ENCODE assay signal across 8 mouse cellular contexts in genomic region chr12:91779004-91779365, GRCm38 (mm10). TPM values are rescaled to one million over a fixed set of nuclear protein-coding genes. Genes with fewer than 3 reads are reported as not detected.
DNase-seq lines count a peak whose midpoint lies in the region; ATAC-seq and TF ChIP-seq lines count a peak whose summit lies in the region.

No protein-coding gene starts in this region.

- intact Hi-C loops in heart, postnatal 14 days (cut with DNase I): no loop called here

- H3K4me3 ChIP-seq in ES-E14 (ENCODE audit: insufficient read depth in 1 of 2, low read depth in 1 of 2, low read length in 2 of 2, poor library complexity in 1 of 2, severe bottlenecking in 1 of 2): peak overlapping the region; percentile 81 to 92
- peak overlapping the region; percentile 91 for H3K4me3 ChIP-seq in forebrain, embryonic 15.5 days
- peak overlapping the region; percentile 72 for H3K4me3 ChIP-seq in liver, postnatal 0 days (ENCODE audit: low read depth, low read length)
- H3K4me3 ChIP-seq in neural tube, embryonic 14.5 days (ENCODE audit: low read depth, low read length): peak overlapping the region; percentile 70

- DNase-seq in ES-E14 (ENCODE audit: low read depth, low spot score): peak; percentile 87
- peak; percentile 39 to 55 for DNase-seq in cerebellum, adult 18-20 months
- DNase-seq in heart, postnatal 14 days: peak; percentile 77 to 79
- DNase-seq in kidney, postnatal 4 days: peak; percentile 86 to 91
- DNase-seq in liver, postnatal 0 days: peak; percentile 81
- DNase-seq in telencephalon, adult 2 months (ENCODE audit: low read depth, low spot score): peak; percentile 41

- H3K4me1 ChIP-seq in ES-E14 (ENCODE audit: control insufficient read depth in 2 of 2, insufficient read depth in 2 of 2, low read length in 2 of 2, poor library complexity in 1 of 2): no peaks in the 10 kb centered on the region
- peaks cover 23% of the 10 kb centered on the region for H3K4me1 ChIP-seq in forebrain, embryonic 15.5 days
- peaks cover 19% of the 10 kb centered on the region for H3K4me1 ChIP-seq in liver, postnatal 0 days (ENCODE audit: insufficient read depth)
- H3K4me1 ChIP-seq in neural tube, embryonic 14.5 days (ENCODE audit: control insufficient read depth, insufficient read depth, low read length): peaks cover 6% of the 10 kb centered on the region; the same call in 1 of the 2 replicates

- WGBS in forebrain, embryonic 15.5 days: 1% methylated on average over 35 of the region's 35 CpGs
- WGBS in liver, postnatal 0 days (ENCODE audit: insufficient replicate concordance): 2% methylated on average over 35 of the region's 35 CpGs
- WGBS in neural tube, embryonic 14.5 days: 1% methylated on average over 35 of the region's 35 CpGs

- TF ChIP-seq EP300 in liver, postnatal 0 days (IDR thresholded peaks at IDR 0.05; ENCODE audit: low read depth): no peak

- TF ChIP-seq CTCF in liver, postnatal 0 days (IDR thresholded peaks at IDR 0.05; ENCODE audit: low read depth): no peak

- H3K4me2 ChIP-seq in forebrain, embryonic 15.5 days (replicated peaks): peak overlapping the region; percentile 99
- peak overlapping the region; percentile 88 for H3K4me2 ChIP-seq in liver, postnatal 0 days (ENCODE audit: low read depth, low read length)
- H3K4me2 ChIP-seq in neural tube, embryonic 14.5 days (ENCODE audit: low read depth, low read length): peak overlapping the region; percentile 91

- no peak overlapping the region for H3K27ac ChIP-seq in ES-E14 (ENCODE audit: insufficient read depth, low read depth, low read length, poor library complexity, severe bottlenecking)
- peak overlapping the region; percentile 62 for H3K27ac ChIP-seq in forebrain, embryonic 15.5 days (replicated peaks)
- H3K27ac ChIP-seq in liver, postnatal 0 days (ENCODE audit: low read depth): peak overlapping the region; percentile 44; the same call in 1 of the 2 replicates
- no peak overlapping the region for H3K27ac ChIP-seq in neural tube, embryonic 14.5 days (ENCODE audit: low read depth, low read length)

- H3K9me3 ChIP-seq in ES-E14 (ENCODE audit: control insufficient read depth, insufficient read depth, low read depth, low read length): no peaks in the 10 kb centered on the region
- no peaks in the 10 kb centered on the region for H3K9me3 ChIP-seq in forebrain, embryonic 15.5 days
- no peaks in the 10 kb centered on the region for H3K9me3 ChIP-seq in liver, postnatal 0 days (ENCODE audit: low read length)
- no peaks in the 10 kb centered on the region for H3K9me3 ChIP-seq in neural tube, embryonic 14.5 days (ENCODE audit: control insufficient read depth, low read length)

- ATAC-seq in forebrain, embryonic 15.5 days (replicated peaks): peak; percentile 96
- ATAC-seq in liver, postnatal 0 days: peak; percentile 92
- peak; percentile 97 for ATAC-seq in neural tube, embryonic 14.5 days (ENCODE audit: low read depth)

- in situ Hi-C loops in ES-E14 (cut with MboI; ENCODE audit: low sequenced_read_pairs in 2 of 2, unreplicated experiment in 2 of 2): loop anchor here (25.0 kb wide), 2 partner anchors 142 to 367 kb away; no protein-coding TSS in a partner anchor

- peak overlapping the region; percentile 87 for H3K9ac ChIP-seq in ES-E14 (ENCODE audit: insufficient read depth, low read depth, low read length, poor library complexity, severe bottlenecking)
- H3K9ac ChIP-seq in forebrain, embryonic 15.5 days (replicated peaks): peak overlapping the region; percentile 62
- H3K9ac ChIP-seq in liver, postnatal 0 days (replicated peaks): peak overlapping the region; percentile 75
- peak overlapping the region; percentile 68 for H3K9ac ChIP-seq in neural tube, embryonic 14.5 days (replicated peaks; ENCODE audit: low read depth, low read length)

- no peaks in the 10 kb centered on the region for H3K27me3 ChIP-seq in forebrain, embryonic 15.5 days
- peaks cover 7% of the 10 kb centered on the region for H3K27me3 ChIP-seq in liver, postnatal 0 days (ENCODE audit: insufficient read depth, low read length)
- no peaks in the 10 kb centered on the region; the same call in 1 of the 2 replicates for H3K27me3 ChIP-seq in neural tube, embryonic 14.5 days (ENCODE audit: control insufficient read depth, insufficient read depth, low read length)

- no peaks in the 10 kb centered on the region for H3K36me3 ChIP-seq in ES-E14 (ENCODE audit: control insufficient read depth, insufficient read depth, low read length, poor library complexity, severe bottlenecking)
- H3K36me3 ChIP-seq in forebrain, embryonic 15.5 days: no peaks in the 10 kb centered on the region
- no peaks in the 10 kb centered on the region for H3K36me3 ChIP-seq in liver, postnatal 0 days (replicated peaks; ENCODE audit: insufficient read depth, low read length)
- H3K36me3 ChIP-seq in neural tube, embryonic 14.5 days (ENCODE audit: control insufficient read depth, insufficient read depth, low read length): no peaks in the 10 kb centered on the region

TF ChIP-seq in ES-E14, 5 proteins besides CTCF, POLR2A, EP300 and RAD21:
- no peak for TF ChIP-seq CHD2 (IDR thresholded peaks at IDR 0.05; ENCODE audit: low read depth, low read length)
- TF ChIP-seq ZNF384 (IDR thresholded peaks at IDR 0.05; ENCODE audit: low read depth, low read length): no peak
- no peak for TF ChIP-seq MAFK (IDR thresholded peaks at IDR 0.05; ENCODE audit: insufficient read depth, low read depth, low read length)
- TF ChIP-seq ZC3H11A (IDR thresholded peaks at IDR 0.05; ENCODE audit: borderline replicate concordance, low read depth, low read length): no peak
- no peak for TF ChIP-seq HCFC1 (IDR thresholded peaks at IDR 0.05; ENCODE audit: borderline replicate concordance, insufficient read depth, low read length)
TF ChIP-seq in ES-E14: peak in this region for 0.

RNA-seq across cellular contexts. Expression of gene Ston2, which starts 9.2 kb away (rescaled TPM):
- total RNA-seq in ES-E14 (2012; rRNA removed): 11.7 and 18.0 TPM in 2 replicates
- polyA plus RNA-seq in forebrain, embryonic 15.5 days (2015; fragmentation: Nextera tagmentation; extraction: Ambion mirVana): 6.2 and 7.5 TPM in 2 replicates
- total RNA-seq in heart, postnatal 14 days (2021): 1 to 10 TPM; 5.2 to 5.8 TPM
- polyA plus RNA-seq in liver, postnatal 0 days (2015; fragmentation: Nextera tagmentation; extraction: Ambion mirVana): 5.5 and 5.6 TPM in 2 replicates
- polyA plus RNA-seq in neural tube, embryonic 14.5 days (2014; fragmentation: Nextera tagmentation; extraction: Ambion mirVana): 7.2 and 11.6 TPM in 2 replicates

Comparison
In these comparisons a context has a peak if more than half of its experiments do, and no peak if none do; other contexts are left out.
1. H3K27ac ChIP-seq: peak in forebrain, embryonic 15.5 days (single experiment) and liver, postnatal 0 days (single experiment); none in ES-E14 (single experiment) and neural tube, embryonic 14.5 days (single experiment).
2. Peak in every context shown above with its lines, with median percentiles within 50 percentile points of each other: DNase-seq, H3K4me3 ChIP-seq, H3K9ac ChIP-seq, ATAC-seq and H3K4me2 ChIP-seq.